Comparison of ENCODE assay signal across 8 mouse cellular contexts in the genomic region with DNA sequence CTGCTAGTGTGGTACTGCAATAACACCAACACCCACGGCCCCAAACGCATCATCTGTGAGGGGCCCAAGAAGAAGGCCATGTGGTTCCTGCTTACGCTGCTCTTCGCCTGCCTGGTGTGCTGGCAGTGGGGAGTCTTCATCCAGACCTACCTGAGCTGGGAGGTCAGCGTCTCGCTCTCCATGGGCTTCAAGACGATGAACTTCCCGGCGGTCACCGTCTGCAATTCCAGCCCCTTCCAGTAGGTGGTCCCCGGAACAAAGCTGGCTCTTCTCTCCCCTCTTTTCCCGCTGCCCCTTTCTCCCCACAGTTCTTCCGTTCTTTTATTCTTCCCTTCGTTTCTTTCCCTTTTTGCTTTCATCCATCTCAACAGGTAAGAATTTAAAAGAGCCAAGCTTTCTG. TPM values are rescaled to one million over a fixed set of nuclear protein-coding genes. Genes with fewer than 3 reads are reported as not detected.
DNase-seq lines count a peak whose midpoint lies in the region; ATAC-seq lines count a peak whose summit lies in the region.

No protein-coding gene starts in this region.

- no peaks in the 10 kb centered on the region for H3K36me3 ChIP-seq in limb, embryonic 10.5 days
- H3K36me3 ChIP-seq in midbrain, embryonic 15.5 days (replicated peaks): no peaks in the 10 kb centered on the region

- H3K27me3 ChIP-seq in limb, embryonic 10.5 days (ENCODE audit: low read depth, poor library complexity, severe bottlenecking): peaks cover 9% of the 10 kb centered on the region
- no peaks in the 10 kb centered on the region for H3K27me3 ChIP-seq in midbrain, embryonic 15.5 days (replicated peaks)

- 0 out of 2 replicates have a peak overlapping the region, but pooled peaks have one; percentile 25 for H3K27ac ChIP-seq in limb, embryonic 10.5 days
- no peak overlapping the region for H3K27ac ChIP-seq in midbrain, embryonic 15.5 days

- no peaks in the 10 kb centered on the region for H3K9me3 ChIP-seq in limb, embryonic 10.5 days (replicated peaks)
- no peaks in the 10 kb centered on the region for H3K9me3 ChIP-seq in midbrain, embryonic 15.5 days

- no peaks in the 10 kb centered on the region for H3K4me1 ChIP-seq in limb, embryonic 10.5 days
- peaks cover 4% of the 10 kb centered on the region; the same call in 1 of the 2 replicates for H3K4me1 ChIP-seq in midbrain, embryonic 15.5 days

- intact Hi-C loops in heart, postnatal 10 days (cut with DNase I): loop anchor here (2.0 kb wide), 1 partner anchor 63 kb away; no protein-coding TSS in a partner anchor

- peak overlapping the region; percentile 28; the same call in 1 of the 2 replicates for H3K4me3 ChIP-seq in limb, embryonic 10.5 days
- no peak overlapping the region for H3K4me3 ChIP-seq in midbrain, embryonic 15.5 days

- peak; percentile 6 for DNase-seq in heart, adult 8-10 months (ENCODE audit: low spot score)
- no peak for DNase-seq in heart, adult 11 months
- peak; percentile 30 for DNase-seq in R1 (ENCODE audit: low read depth, low spot score)
- DNase-seq in embryo, embryonic 11.5 days (ENCODE audit: low read depth, low spot score): peak; percentile 31
- peak; percentile 28 to 49 for DNase-seq in heart, postnatal 10 days
- peak; percentile 77 for DNase-seq in limb, embryonic 10.5 days (ENCODE audit: low spot score)
- DNase-seq in frontal cortex, postnatal 25 days (ENCODE audit: low spot score in 2 of 2): no peak

- WGBS in limb, embryonic 10.5 days: 8% methylated on average over 14 of the region's 14 CpGs
- WGBS in midbrain, embryonic 15.5 days: 7% methylated on average over 14 of the region's 14 CpGs

- no peak overlapping the region for H3K9ac ChIP-seq in midbrain, embryonic 15.5 days

- no peak for ATAC-seq in midbrain, embryonic 15.5 days (replicated peaks)

- peak overlapping the region; percentile 28 for H3K4me2 ChIP-seq in midbrain, embryonic 15.5 days

RNA-seq across cellular contexts. Expression of gene Scnn1b, which starts 34.5 kb away (rescaled TPM):
- not detected for total RNA-seq in heart, adult 8-10 months (2022)
- not detected for total RNA-seq in heart, postnatal 10 days (2021)
- not detected in 2 replicates for polyA plus RNA-seq in limb, embryonic 10.5 days (2016; fragmentation: Nextera tagmentation; extraction: Ambion mirVana)
- polyA plus RNA-seq in midbrain, embryonic 15.5 days (2015; fragmentation: Nextera tagmentation; extraction: Ambion mirVana): 0.13 and 0.15 TPM in 2 replicates

Comparison
In these comparisons a context has a peak if more than half of its experiments do, and no peak if none do; other contexts are left out.
1. DNase-seq: peak in heart, adult 8-10 months (single experiment), R1 (single experiment), embryo, embryonic 11.5 days (single experiment), heart, postnatal 10 days (2 of 2) and limb, embryonic 10.5 days (single experiment); none in heart, adult 11 months (single experiment) and frontal cortex, postnatal 25 days (0 of 2).